Comparison of ENCODE assay signal across 8 mouse cellular contexts in the genomic region with DNA sequence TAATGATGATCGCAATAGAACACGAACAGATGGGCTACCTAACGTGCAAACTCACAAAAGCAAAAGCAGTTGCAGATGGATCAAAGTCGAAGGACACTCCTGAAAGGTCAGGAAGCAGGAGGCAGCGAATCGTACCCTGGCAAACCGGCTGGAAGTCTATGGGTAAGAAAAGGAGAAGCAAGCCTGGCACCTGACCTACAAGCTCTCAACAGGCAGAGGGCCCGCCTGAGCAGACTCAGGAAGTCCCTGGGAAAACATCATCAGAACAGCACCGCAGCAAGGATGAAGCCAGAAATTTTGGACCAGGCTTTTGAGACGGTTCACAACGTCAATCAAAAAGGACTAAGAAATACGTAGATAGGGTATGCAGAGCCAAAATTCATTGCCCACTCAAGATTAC. TPM values are rescaled to one million over a fixed set of nuclear protein-coding genes. Genes with fewer than 3 reads are reported as not detected.
A peak's percentile ranks its signal among the peaks of the same experiment; 100 is the strongest.
DNase-seq lines count a peak whose midpoint lies in the region; TF ChIP-seq lines count a peak whose summit lies in the region.

No protein-coding gene starts in this region.

- TF ChIP-seq POLR2A in embryonic fibroblast, embryonic 13.5 days (IDR thresholded peaks at IDR 0.05; ENCODE audit: low read depth, low read length): no peak
- TF ChIP-seq POLR2A in small intestine, adult 2 months (IDR thresholded peaks at IDR 0.05; ENCODE audit: low read depth, low read length): no peak

- WGBS in hindbrain, embryonic 10.5 days: 6% methylated on average over 12 of the region's 12 CpGs
- WGBS in small intestine, adult 2 months: 16% methylated on average over 12 of the region's 12 CpGs

- no peaks in the 10 kb centered on the region for H3K36me3 ChIP-seq in hindbrain, embryonic 10.5 days
- H3K36me3 ChIP-seq in small intestine, adult 2 months (ENCODE audit: control insufficient read depth, insufficient read depth, low read length): no peaks in the 10 kb centered on the region

- DNase-seq in 3T3-L1 (ENCODE audit: low read depth, low spot score): peak; percentile 39
- peak; percentile 33 for DNase-seq in adrenal gland, adult 2 months
- DNase-seq in hindbrain, embryonic 10.5 days (ENCODE audit: low spot score): peak; percentile 30
- peak in 1 of 2 experiments; percentile 46 for DNase-seq in left cerebral cortex, adult 2 months (ENCODE audit: extremely low spot score in 1 of 2, low spot score in 2 of 2)
- DNase-seq in lung, postnatal 4 days: peak; percentile 46 to 47
- DNase-seq in spleen, postnatal 4 days (ENCODE audit: low spot score in 2 of 2): no peak

- peak overlapping the region; percentile 81 for H3K4me3 ChIP-seq in embryonic fibroblast, embryonic 13.5 days (ENCODE audit: insufficient read depth, low read length)
- H3K4me3 ChIP-seq in hindbrain, embryonic 10.5 days: peak overlapping the region; percentile 80
- H3K4me3 ChIP-seq in left cerebral cortex, adult 2 months: peak overlapping the region; percentile 67
- H3K4me3 ChIP-seq in small intestine, adult 2 months (ENCODE audit: low read depth, low read length): peak overlapping the region; percentile 68; the same call in 1 of the 2 replicates

- H3K27ac ChIP-seq in embryonic fibroblast, embryonic 13.5 days (ENCODE audit: insufficient read depth, low read length): no peak overlapping the region
- no peak overlapping the region for H3K27ac ChIP-seq in hindbrain, embryonic 10.5 days
- H3K27ac ChIP-seq in left cerebral cortex, adult 2 months: peak overlapping the region; percentile 94; the same call in 1 of the 2 replicates
- no peak overlapping the region for H3K27ac ChIP-seq in small intestine, adult 2 months (ENCODE audit: insufficient read depth, low read depth, low read length)

- peaks cover 78% of the 10 kb centered on the region for H3K27me3 ChIP-seq in hindbrain, embryonic 10.5 days (ENCODE audit: insufficient read depth, poor library complexity, severe bottlenecking)
- peaks cover 14% of the 10 kb centered on the region; the same call in 1 of the 2 replicates for H3K27me3 ChIP-seq in small intestine, adult 2 months (ENCODE audit: control insufficient read depth, insufficient read depth, low read length)

- intact Hi-C loops in left cerebral cortex, adult 2 months (cut with DNase I): loop anchor here (1.0 to 5.0 kb wide), 4 partner anchors 117 to 376 kb away; no protein-coding TSS in a partner anchor

- H3K4me1 ChIP-seq in embryonic fibroblast, embryonic 13.5 days (ENCODE audit: control insufficient read depth, insufficient read depth, low read length): peaks cover 4% of the 10 kb centered on the region
- peaks cover 33% of the 10 kb centered on the region for H3K4me1 ChIP-seq in hindbrain, embryonic 10.5 days (replicated peaks)
- H3K4me1 ChIP-seq in small intestine, adult 2 months (ENCODE audit: control insufficient read depth, insufficient read depth, insufficient read length, low read length): no peaks in the 10 kb centered on the region; the same call in 1 of the 2 replicates

- TF ChIP-seq CTCF in embryonic fibroblast, embryonic 13.5 days (IDR thresholded peaks at IDR 0.05; ENCODE audit: borderline replicate concordance, insufficient read depth, low read length): no peak
- peak; percentile 19 for TF ChIP-seq CTCF in left cerebral cortex, adult 2 months (IDR thresholded peaks at IDR 0.05)
- TF ChIP-seq CTCF in small intestine, adult 2 months (IDR thresholded peaks at IDR 0.05; ENCODE audit: extremely low read depth, insufficient read length, insufficient replicate concordance, low read depth, low read length): no peak

- no peaks in the 10 kb centered on the region for H3K9me3 ChIP-seq in hindbrain, embryonic 10.5 days

RNA-seq across cellular contexts. Expression of gene Dgkh, which starts 1.3 kb away (rescaled TPM):
- 1 to 10 TPM; 6.9 to 7.0 TPM for total RNA-seq in adrenal gland, adult 2 months (2021)
- polyA plus RNA-seq in adrenal gland, adult 2 months (2012; rRNA removed): 0.58 and 0.59 TPM in 2 replicates
- 11.1 and 13.7 TPM in 2 replicates for polyA plus RNA-seq in embryonic fibroblast, embryonic 13.5 days (2011; ENCODE audit: insufficient read length, low read depth, missing spikeins)
- 0.88 and 1.2 TPM in 2 replicates for polyA plus RNA-seq in hindbrain, embryonic 10.5 days (2016; fragmentation: Nextera tagmentation; extraction: Ambion mirVana)
- 10 to 100 TPM; 77.3 to 77.8 TPM for total RNA-seq in left cerebral cortex, adult 2 months (2021)
- 0.37 and 0.60 TPM in 2 replicates for polyA plus RNA-seq in small intestine, adult 2 months (2012; rRNA removed)

Comparison
In these comparisons a context has a peak if more than half of its experiments do, and no peak if none do; other contexts are left out.
1. DNase-seq: peak in 3T3-L1 (single experiment), adrenal gland, adult 2 months (single experiment), hindbrain, embryonic 10.5 days (single experiment) and lung, postnatal 4 days (2 of 2); none in spleen, postnatal 4 days (0 of 2).
2. Peak in every context shown above with its lines, with median percentiles within 50 percentile points of each other: H3K4me3 ChIP-seq.